Mouse (Mus musculus): Measurements from ENCODE around the gene Mxi1. TPM values are rescaled to one million over a fixed set of nuclear protein-coding genes. Genes with fewer than 3 reads are reported as not detected.

Gene Mxi1
- polyA plus RNA-seq, 1 experiment from 2014 or later, result 26.7 TPM

DNA sequence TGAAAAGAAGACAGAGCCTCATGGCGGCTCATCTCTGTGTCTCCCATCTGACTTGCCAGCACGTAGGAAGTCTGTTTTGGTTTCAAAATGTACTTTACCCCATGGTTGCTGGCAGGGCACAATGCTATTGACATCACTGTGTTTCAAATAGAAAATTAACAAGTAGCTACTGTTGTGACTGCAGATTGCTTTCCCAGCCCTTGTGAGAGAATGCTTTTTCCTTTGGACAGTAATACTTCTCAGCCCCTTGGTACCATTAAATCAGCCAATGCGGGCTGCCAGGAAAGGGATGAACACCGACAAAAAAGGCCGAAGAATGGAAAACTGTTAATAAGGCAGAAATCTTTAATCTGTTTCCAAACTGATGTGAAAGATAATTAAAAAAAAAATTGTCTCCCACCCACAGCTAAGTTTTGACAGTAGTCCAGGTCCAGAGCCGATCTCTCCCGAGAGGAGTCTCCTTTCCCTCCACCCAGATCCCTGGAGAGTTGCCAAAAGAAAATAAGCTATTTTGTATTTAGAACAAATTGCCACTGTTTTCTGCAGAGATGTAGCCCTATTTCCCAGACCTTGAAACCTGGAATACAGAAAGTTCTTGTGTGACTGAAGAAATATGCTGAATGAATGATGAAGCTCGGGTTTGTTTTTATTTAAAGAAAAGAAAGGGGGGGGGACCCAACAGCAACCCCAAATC, 50.1 kb downstream of the Mxi1 start:
- peaks cover 6% of the 10 kb centered on the region; the same call in 1 of the 2 replicates for H3K36me3 ChIP-seq (ENCODE audit: poor library complexity, severe bottlenecking)
- H3K4me3 ChIP-seq, result no peak overlapping the region
- H3K9ac ChIP-seq, result no peak overlapping the region
- H3K4me2 ChIP-seq, result peak overlapping the region; percentile 38
- H3K27me3 ChIP-seq, result no peaks in the 10 kb centered on the region
- H3K4me1 ChIP-seq, result peaks cover 41% of the 10 kb centered on the region
- no peaks in the 10 kb centered on the region for H3K9me3 ChIP-seq (replicated peaks)
- H3K27ac ChIP-seq, result peak overlapping the region; percentile 79
- WGBS, result 30% methylated on average over 8 of the region's 8 CpGs
- peak; percentile 54 for ATAC-seq

DNA sequence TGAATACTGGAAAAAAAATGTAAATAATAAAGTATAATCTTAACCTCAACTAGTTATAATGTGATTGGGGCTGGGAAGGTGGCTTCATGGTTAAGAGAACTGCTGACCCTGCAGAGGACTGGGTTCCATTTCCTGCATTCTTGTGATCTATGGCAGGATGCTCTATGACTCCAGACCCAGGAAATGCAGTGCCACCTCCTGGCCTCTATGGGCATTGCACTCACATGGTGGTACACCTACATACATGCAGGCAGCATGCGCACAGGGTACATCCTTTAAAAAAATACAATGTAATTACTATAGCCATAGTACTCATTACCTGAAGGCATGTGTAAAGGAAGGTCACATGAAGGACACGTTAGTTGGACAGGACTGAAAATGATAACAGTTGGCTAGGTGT, 52.6 kb downstream of the Mxi1 start:
- Histone ChIP-seq H3K9me3 (replicated peaks) (no peaks in the 10 kb centered on the region), H3K27me3 (no peaks in the 10 kb centered on the region), H3K27ac (no peak overlapping the region), H3K4me1 (peaks cover 58% of the 10 kb centered on the region), H3K4me2 (no peak overlapping the region), H3K4me3 (no peak overlapping the region), H3K9ac (no peak overlapping the region), H3K36me3 (ENCODE audit: poor library complexity, severe bottlenecking) (no peaks in the 10 kb centered on the region)
- 46% methylated on average over 2 of the region's 2 CpGs for WGBS
- ATAC-seq, result no peak

DNA sequence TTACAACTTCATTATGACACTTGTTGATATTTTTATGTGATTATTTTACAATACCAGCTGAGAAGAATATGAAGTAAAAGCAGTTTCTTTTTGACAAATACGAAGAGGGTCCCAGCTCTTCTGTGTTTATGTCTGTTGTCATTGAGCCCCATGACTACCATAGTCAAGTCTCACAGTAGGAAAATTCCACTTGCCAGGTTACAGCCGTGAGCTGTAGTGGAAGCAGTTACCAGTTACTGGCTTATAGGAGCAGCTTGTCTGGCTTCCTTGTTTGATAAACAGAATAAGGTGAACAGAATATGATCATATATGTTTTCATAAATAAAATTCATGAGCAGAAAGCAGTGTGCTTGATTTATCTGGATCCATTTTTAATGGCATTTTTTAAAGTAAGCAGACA, 54.2 kb downstream of the Mxi1 start:
- no peak for ATAC-seq
- no peaks in the 10 kb centered on the region for H3K36me3 ChIP-seq (ENCODE audit: poor library complexity, severe bottlenecking)
- WGBS, result 75% methylated on average over 2 of the region's 2 CpGs
- H3K9me3 ChIP-seq (replicated peaks), result no peaks in the 10 kb centered on the region
- no peak overlapping the region for H3K4me2 ChIP-seq
- H3K27ac ChIP-seq, result no peak overlapping the region
- H3K27me3 ChIP-seq, result no peaks in the 10 kb centered on the region
- no peak overlapping the region for H3K9ac ChIP-seq
- peaks cover 56% of the 10 kb centered on the region for H3K4me1 ChIP-seq
- no peak overlapping the region for H3K4me3 ChIP-seq

DNA sequence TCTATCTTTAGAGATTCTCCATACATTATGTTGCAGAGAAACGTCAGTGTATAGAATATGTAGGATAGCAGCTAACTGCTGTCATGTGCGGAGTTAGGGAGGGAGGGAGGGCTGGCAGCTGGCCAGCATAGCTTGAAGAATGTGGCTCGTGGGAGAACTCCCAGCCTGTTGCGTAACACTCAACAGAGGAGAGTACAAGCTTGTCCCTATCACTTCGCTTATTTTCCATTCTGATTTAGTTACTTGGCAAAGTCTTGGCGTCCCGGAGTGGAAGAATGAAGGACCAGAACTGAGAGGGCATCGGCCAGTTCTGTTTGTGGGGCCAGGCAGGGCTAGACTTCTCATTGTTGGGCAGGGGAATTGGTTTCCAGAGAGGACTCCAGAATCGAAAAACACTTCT, 54.6 kb downstream of the Mxi1 start:
- H3K36me3 ChIP-seq (ENCODE audit: poor library complexity, severe bottlenecking), result no peaks in the 10 kb centered on the region
- peak; percentile 70; the same call in 1 of the 2 replicates for ATAC-seq
- peak overlapping the region; percentile 25 for H3K4me2 ChIP-seq
- no peaks in the 10 kb centered on the region for H3K9me3 ChIP-seq (replicated peaks)
- WGBS, result 25% methylated on average over 9 of the region's 9 CpGs
- peaks cover 52% of the 10 kb centered on the region for H3K4me1 ChIP-seq
- no peak overlapping the region for H3K27ac ChIP-seq
- H3K9ac ChIP-seq, result no peak overlapping the region
- no peak overlapping the region for H3K4me3 ChIP-seq
- no peaks in the 10 kb centered on the region for H3K27me3 ChIP-seq

DNA sequence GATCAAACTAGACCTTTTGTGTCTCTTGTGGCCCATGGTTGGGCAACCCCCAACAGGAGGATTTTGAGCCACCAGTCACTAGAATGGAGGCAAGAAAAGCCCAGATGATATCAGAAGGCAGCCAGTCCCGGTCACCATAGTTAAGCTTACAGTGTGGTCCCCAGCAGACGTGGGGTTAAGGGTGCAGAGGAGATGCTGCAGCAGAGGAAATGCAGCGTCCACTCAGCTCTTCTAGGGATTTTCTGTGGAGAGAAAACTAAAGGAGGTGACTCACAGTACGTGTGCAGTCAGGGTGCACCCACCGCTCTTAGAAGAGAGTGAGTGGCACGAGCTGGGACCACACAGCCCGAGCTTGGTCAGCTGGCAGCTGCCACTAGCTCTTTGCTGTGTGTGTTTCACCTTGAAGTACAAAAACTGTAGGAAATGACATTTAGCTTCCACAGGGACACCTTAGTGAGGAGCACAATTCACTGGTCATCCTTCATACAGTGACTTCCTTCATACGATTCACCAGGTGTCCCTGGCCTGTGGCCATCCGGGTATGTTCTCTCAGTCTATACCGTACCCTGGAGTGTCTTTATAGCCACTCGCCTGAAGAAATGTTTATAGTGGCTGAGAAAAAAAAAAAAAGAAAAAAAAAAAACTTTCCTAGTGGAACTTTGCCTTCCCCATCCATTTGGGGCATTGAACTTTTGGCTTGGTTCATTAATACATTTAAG, 55.9 kb downstream of the Mxi1 start:
- H3K9me3 ChIP-seq (replicated peaks), result no peaks in the 10 kb centered on the region
- peaks cover 5% of the 10 kb centered on the region; the same call in 1 of the 2 replicates for H3K36me3 ChIP-seq (ENCODE audit: poor library complexity, severe bottlenecking)
- peaks cover 40% of the 10 kb centered on the region for H3K4me1 ChIP-seq
- ATAC-seq, result no peak
- H3K4me2 ChIP-seq, result no peak overlapping the region
- H3K27me3 ChIP-seq, result no peaks in the 10 kb centered on the region
- WGBS, result 85% methylated on average over 11 of the region's 11 CpGs
- no peak overlapping the region for H3K4me3 ChIP-seq
- H3K9ac ChIP-seq, result no peak overlapping the region
- H3K27ac ChIP-seq, result no peak overlapping the region

DNA sequence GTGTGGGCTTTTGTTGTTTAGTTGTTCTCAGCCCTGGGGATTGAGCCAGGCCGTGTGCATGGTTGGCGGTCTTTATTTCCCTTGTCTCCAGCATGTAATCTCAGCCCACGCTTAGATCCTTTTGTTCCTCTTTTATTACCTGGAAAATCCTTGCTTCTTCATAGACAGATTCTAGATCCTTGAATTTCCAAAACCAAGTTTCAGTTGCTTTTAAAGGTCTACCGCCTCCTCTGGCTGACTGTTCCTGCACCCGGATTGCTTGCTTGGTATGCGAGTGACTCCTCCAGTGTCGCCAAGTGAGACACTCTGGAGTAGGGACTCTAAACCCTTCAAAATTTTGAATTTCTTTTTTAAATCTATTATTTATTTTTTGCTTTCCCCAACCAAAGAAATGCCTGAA, 56.6 kb downstream of the Mxi1 start:
- H3K4me2 ChIP-seq, result no peak overlapping the region
- no peaks in the 10 kb centered on the region for H3K27me3 ChIP-seq
- H3K9me3 ChIP-seq (replicated peaks), result no peaks in the 10 kb centered on the region
- H3K36me3 ChIP-seq (ENCODE audit: poor library complexity, severe bottlenecking), result peaks cover 11% of the 10 kb centered on the region
- WGBS, result 80% methylated on average over 7 of the region's 7 CpGs
- H3K27ac ChIP-seq, result no peak overlapping the region
- no peak overlapping the region for H3K4me3 ChIP-seq
- ATAC-seq, result no peak
- peaks cover 34% of the 10 kb centered on the region for H3K4me1 ChIP-seq
- H3K9ac ChIP-seq, result no peak overlapping the region

DNA sequence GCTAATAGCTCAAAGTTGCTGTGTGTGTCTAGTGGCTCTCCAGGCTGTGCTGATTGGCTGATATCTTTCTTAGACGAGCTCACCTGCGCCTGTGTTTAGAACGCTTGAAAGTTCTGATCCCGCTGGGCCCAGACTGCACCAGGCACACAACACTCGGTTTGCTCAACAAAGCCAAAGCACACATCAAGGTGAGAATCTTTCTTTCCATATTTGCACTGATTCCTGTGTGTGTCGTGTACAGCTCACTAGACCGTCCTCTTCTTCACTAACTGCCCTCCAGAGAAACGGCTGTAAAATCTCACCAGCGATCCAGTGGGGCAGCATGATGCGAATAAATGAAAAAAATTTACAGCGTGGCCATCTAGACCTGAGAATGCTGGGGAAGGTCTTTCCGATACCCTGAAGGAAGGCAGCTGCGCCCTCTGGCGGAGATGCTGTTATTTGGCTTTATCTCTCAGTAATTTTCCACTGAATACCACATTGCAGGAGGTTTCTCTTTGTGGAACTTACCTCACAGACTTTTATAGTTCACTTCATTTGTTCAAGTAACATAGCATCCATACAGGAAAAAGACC, 59.2 kb downstream of the Mxi1 start:
- peak; percentile 37 for ATAC-seq
- 36% methylated on average over 14 of the region's 14 CpGs for WGBS

DNA sequence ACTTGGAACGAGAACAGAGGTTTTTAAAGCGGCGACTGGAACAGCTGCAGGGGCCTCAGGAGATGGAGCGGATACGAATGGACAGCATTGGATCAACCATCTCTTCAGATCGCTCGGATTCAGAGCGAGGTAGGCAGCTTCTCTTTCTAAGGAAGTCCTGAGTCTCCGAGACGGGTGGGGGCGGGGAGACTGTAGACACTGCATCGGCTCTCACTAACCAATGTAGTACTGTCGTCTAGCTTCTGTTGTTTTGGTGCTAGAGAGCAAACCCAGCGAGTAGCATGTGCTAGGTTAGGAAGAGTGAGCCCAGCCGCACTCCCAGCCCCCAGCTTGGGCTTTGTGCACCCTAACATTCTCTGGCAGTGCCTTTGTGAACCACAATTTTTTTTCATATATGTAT, 59.9 kb downstream of the Mxi1 start:
- no peak overlapping the region for H3K4me3 ChIP-seq
- H3K27me3 ChIP-seq, result no peaks in the 10 kb centered on the region
- no peak overlapping the region for H3K9ac ChIP-seq
- ATAC-seq, result 0 out of 2 replicates have a peak, but pooled peaks have one; percentile 34
- H3K4me2 ChIP-seq, result no peak overlapping the region
- peaks cover 24% of the 10 kb centered on the region for H3K4me1 ChIP-seq
- H3K27ac ChIP-seq, result no peak overlapping the region
- WGBS, result 82% methylated on average over 15 of the region's 15 CpGs
- H3K36me3 ChIP-seq (ENCODE audit: poor library complexity, severe bottlenecking), result peaks cover 38% of the 10 kb centered on the region
- H3K9me3 ChIP-seq (replicated peaks), result no peaks in the 10 kb centered on the region

More for the DNA sequence above, 59.2 kb downstream of the Mxi1 start:
- H3K4me2 ChIP-seq, result no peak overlapping the region
- no peak overlapping the region for H3K4me3 ChIP-seq
- no peaks in the 10 kb centered on the region for H3K9me3 ChIP-seq (replicated peaks)
- no peak overlapping the region for H3K27ac ChIP-seq
- no peaks in the 10 kb centered on the region for H3K27me3 ChIP-seq
- H3K4me1 ChIP-seq, result peaks cover 30% of the 10 kb centered on the region
- peaks cover 31% of the 10 kb centered on the region for H3K36me3 ChIP-seq (ENCODE audit: poor library complexity, severe bottlenecking)
- H3K9ac ChIP-seq, result no peak overlapping the region

DNA sequence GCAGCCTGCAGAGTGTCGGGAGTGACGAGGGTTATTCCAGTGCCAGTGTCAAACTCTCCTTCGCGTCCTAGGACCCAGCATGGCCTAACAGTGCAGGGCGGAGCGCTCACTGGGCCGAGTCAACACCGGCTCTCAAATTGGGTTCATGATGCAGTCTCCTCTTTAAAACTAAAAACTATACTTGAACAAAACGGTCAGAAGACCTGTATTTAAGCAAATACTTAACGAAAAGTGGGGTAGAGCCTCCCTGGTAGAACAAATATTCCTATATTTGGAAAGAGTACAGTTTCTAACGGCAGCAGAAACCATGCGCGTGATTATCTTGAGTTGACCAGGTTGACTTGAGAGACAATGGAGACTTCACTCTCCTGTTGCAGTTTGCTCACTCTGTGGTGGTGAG, 61.3 kb downstream of the Mxi1 start, which contains the start of gene Gm10197:
Gene Gm10197, minus strand, starts transcription at position 101 of the 400 bp plus-strand sequence.
- Histone ChIP-seq H3K9ac (no peak within 1 kb of the TSS), H3K4me3 (no peak within 1 kb of the TSS), H3K36me3 (ENCODE audit: poor library complexity, severe bottlenecking) (peaks cover 53% of the 10 kb centered on the region), H3K4me1 (peaks cover 9% of the 10 kb centered on the region; the same call in 1 of the 2 replicates), H3K9me3 (replicated peaks) (no peaks in the 10 kb centered on the region), H3K27ac (no peak within 1 kb of the TSS), H3K27me3 (no peaks in the 10 kb centered on the region), H3K4me2 (no peak within 1 kb of the TSS)
- 92% methylated on average over 13 of the region's 13 CpGs for WGBS
- ATAC-seq, result no peak

DNA sequence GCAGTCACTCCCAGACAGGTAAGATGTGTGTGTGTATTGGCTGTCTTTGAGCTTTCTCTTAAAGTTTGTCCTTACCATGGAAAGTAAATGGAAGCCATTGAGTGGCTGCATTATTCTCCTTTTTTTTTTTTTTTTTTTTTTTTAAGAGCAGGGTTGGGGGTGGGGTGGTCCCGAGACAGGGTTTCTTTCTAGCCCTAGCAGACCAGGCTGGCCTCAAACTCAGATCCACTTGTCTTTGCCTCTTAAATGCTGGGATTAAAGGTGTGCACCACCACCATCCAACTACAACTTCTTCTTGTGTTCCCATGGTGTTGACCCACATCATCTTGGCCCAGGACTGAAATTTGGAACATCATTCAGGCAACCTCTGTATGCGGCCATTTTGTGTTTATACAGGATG, 63.3 kb downstream of the Mxi1 start:
- 82% methylated on average over 2 of the region's 2 CpGs for WGBS

DNA sequence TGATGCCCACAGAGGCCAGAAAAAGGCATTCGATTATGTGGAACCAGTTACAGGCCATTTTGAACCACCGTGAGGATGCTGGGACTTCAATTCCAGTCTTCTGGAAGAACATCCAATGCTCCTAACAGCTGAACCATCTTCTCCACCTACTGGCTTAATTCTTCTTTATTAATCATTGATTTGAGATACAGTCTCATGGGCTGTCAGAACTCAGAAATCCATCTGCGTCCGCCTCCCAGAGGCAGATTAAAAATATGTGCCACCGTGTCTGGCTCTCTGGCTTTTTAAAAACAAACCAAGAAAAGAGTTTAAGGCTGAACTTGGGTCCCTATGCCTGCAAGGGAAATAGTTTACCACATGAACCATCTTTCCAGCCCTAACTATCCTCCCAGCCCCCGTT, 65.0 kb downstream of the Mxi1 start:
- Histone ChIP-seq H3K36me3 (ENCODE audit: poor library complexity, severe bottlenecking) (peaks cover 71% of the 10 kb centered on the region), H3K9me3 (replicated peaks) (no peaks in the 10 kb centered on the region), H3K4me2 (no peak overlapping the region), H3K4me1 (no peaks in the 10 kb centered on the region), H3K27ac (no peak overlapping the region), H3K9ac (no peak overlapping the region), H3K4me3 (no peak overlapping the region), H3K27me3 (no peaks in the 10 kb centered on the region)
- 96% methylated on average over 6 of the region's 6 CpGs for WGBS
- ATAC-seq, result no peak

More for the DNA sequence above, 63.3 kb downstream of the Mxi1 start:
- no peak overlapping the region for H3K4me2 ChIP-seq
- ATAC-seq, result no peak
- no peaks in the 10 kb centered on the region for H3K9me3 ChIP-seq (replicated peaks)
- H3K27me3 ChIP-seq, result no peaks in the 10 kb centered on the region
- no peak overlapping the region for H3K9ac ChIP-seq
- H3K4me1 ChIP-seq, result peaks cover 5% of the 10 kb centered on the region; the same call in 1 of the 2 replicates
- peaks cover 62% of the 10 kb centered on the region for H3K36me3 ChIP-seq (ENCODE audit: poor library complexity, severe bottlenecking)
- no peak overlapping the region for H3K27ac ChIP-seq
- H3K4me3 ChIP-seq, result no peak overlapping the region

DNA sequence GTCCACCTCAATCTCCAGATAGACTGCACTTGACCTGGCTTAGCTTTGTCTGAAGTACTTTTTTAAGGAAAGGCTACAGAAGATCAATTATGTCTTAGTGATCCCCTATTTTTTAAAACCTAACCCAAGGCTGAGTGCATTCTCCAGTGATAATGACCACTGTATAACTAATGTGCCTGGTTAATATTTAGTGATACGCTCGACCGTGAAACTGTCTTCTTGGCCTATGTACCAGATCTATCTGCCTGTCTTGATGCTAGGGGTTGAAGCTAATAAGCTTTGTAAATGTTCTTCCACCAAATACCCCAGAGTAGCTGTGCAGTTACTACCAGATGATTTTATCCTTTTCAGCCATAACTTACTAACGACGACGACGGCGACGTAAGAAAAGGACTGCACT, 65.5 kb downstream of the Mxi1 start:
- Histone ChIP-seq H3K4me2 (no peak overlapping the region), H3K27ac (no peak overlapping the region), H3K9ac (no peak overlapping the region), H3K27me3 (no peaks in the 10 kb centered on the region), H3K4me3 (no peak overlapping the region), H3K9me3 (replicated peaks) (no peaks in the 10 kb centered on the region), H3K4me1 (no peaks in the 10 kb centered on the region), H3K36me3 (ENCODE audit: poor library complexity, severe bottlenecking) (peaks cover 74% of the 10 kb centered on the region)
- no peak for ATAC-seq
- 93% methylated on average over 9 of the region's 9 CpGs for WGBS
